Mouse (Mus musculus) intestine, postnatal 0 days (tissue): ENCODE data around the gene Actrt2. TPM values are rescaled to one million over a fixed set of nuclear protein-coding genes. Genes with fewer than 3 reads are reported as not detected.

ENCODE experiments used
- ATAC-seq: fragments of 200-750 bp; cut with Nextera tagmentation; 2 replicates; pipeline ENCODE4 v1.8.0; 2017; ENCODE audit warnings: mild to moderate bottlenecking, moderate TSS enrichment, moderate library complexity
- H3K27ac ChIP-seq: fragments of 300-500 bp; sonication (generic); 2 replicates; pipeline ENCODE4 v1.5.1; 2014; ENCODE audit warnings: mild to moderate bottlenecking, low read depth, low read length, moderate library complexity
- H3K27me3 ChIP-seq: fragments of 300-500 bp; sonication (generic); replicated peaks from 2 replicates; pipeline ENCODE4 v1.6.1; 2014; ENCODE audit warnings: low read length, mixed read lengths; ENCODE audit not compliant: control insufficient read depth, insufficient read depth
- H3K36me3 ChIP-seq: fragments of 300-500 bp; sonication (generic); 2 replicates; pipeline ENCODE4 v1.6.1; 2014; ENCODE audit warnings: mild to moderate bottlenecking, moderate library complexity; ENCODE audit not compliant: control insufficient read depth, insufficient read depth
- H3K4me1 ChIP-seq: fragments of 300-500 bp; sonication (generic); replicated peaks from 2 replicates; pipeline ENCODE4 v1.6.1; 2014; ENCODE audit warnings: antibody characterized with exemption, low read length, mixed read lengths; ENCODE audit not compliant: control insufficient read depth, insufficient read depth
- H3K4me2 ChIP-seq: fragments of 300-500 bp; sonication (generic); replicated peaks from 2 replicates; pipeline ENCODE4 v1.6.1; 2014; ENCODE audit warnings: low read depth, mild to moderate bottlenecking, moderate library complexity
- H3K4me3 ChIP-seq: fragments of 300-500 bp; sonication (generic); 2 replicates; pipeline ENCODE4 v1.5.1; 2014; ENCODE audit warnings: low read depth, low read length
- H3K9ac ChIP-seq: fragments of 300-500 bp; sonication (generic); 2 replicates; pipeline ENCODE4 v1.6.1; 2014; ENCODE audit warnings: mild to moderate bottlenecking, low read depth, low read length
- H3K9me3 ChIP-seq: fragments of 300-500 bp; sonication (generic); 2 replicates; pipeline ENCODE4 v1.6.1; 2016; ENCODE audit warnings: mixed run types; ENCODE audit not compliant: control insufficient read depth
- CTCF ChIP-seq: sonication (generic); IDR thresholded peaks from 2 replicates; pipeline ENCODE4 v1.5.1; 2016; ENCODE audit warnings: low read depth, mild to moderate bottlenecking, control low read depth, antibody characterized with exemption, moderate library complexity
- WGBS: fragments of 180-500 bp; shearing (Covaris S2); extraction: QIAGEN DNeasy Blood & Tissue Kit; methylation state at CpG from one replicate; pipeline ENCODE4 v1.1.7; 2014; 5-methylcytosine and 5-hydroxymethylcytosine counted together
- polyA plus RNA-seq: library from polyadenylated mRNA; unstranded; fragments of >200 nt; fragmentation: Nextera tagmentation; extraction: Ambion mirVana; gene quantifications from 2 replicates; pipeline ENCODE4 v1.2.1, GENCODE M21; 2015

Actrt2 gene
- polyA plus RNA-seq, 1 experiment from 2014 or later, result not detected

- Histone ChIP-seq H3K4me3 (no peak overlapping the region), H3K27me3 (no peaks in the 10 kb centered on the region), H3K4me1 (no peaks in the 10 kb centered on the region), H3K4me2 (no peak overlapping the region), H3K9me3 (no peaks in the 10 kb centered on the region), H3K36me3 (no peaks in the 10 kb centered on the region), H3K9ac (no peak overlapping the region), H3K27ac (no peak overlapping the region)
- TF ChIP-seq CTCF, result no peak
- ATAC-seq, result no peak
Observed at GRCm38 (mm10) chr4:154660025-154660424, 7.6 kb downstream of the Actrt2 start.

- H3K9me3 ChIP-seq, result no peaks in the 10 kb centered on the region
- 80% methylated on average over 15 of the region's 15 CpGs for WGBS
- H3K36me3 ChIP-seq, result no peaks in the 10 kb centered on the region
- no peaks in the 10 kb centered on the region for H3K27me3 ChIP-seq
- ATAC-seq, result no peak
- H3K4me2 ChIP-seq, result no peak overlapping the region
- H3K27ac ChIP-seq, result no peak overlapping the region
- H3K9ac ChIP-seq, result no peak overlapping the region
- H3K4me1 ChIP-seq, result no peaks in the 10 kb centered on the region
- no peak for TF ChIP-seq CTCF
- H3K4me3 ChIP-seq, result no peak overlapping the region
Observed at GRCm38 (mm10) chr4:154655134-154655910, 12.3 kb downstream of the Actrt2 start.

- 26% methylated on average over 5 of the region's 5 CpGs for WGBS
- no peak overlapping the region for H3K4me3 ChIP-seq
- H3K36me3 ChIP-seq, result no peaks in the 10 kb centered on the region
- H3K4me1 ChIP-seq, result no peaks in the 10 kb centered on the region
- H3K27me3 ChIP-seq, result no peaks in the 10 kb centered on the region
- H3K4me2 ChIP-seq, result no peak overlapping the region
- no peak overlapping the region for H3K9ac ChIP-seq
- no peaks in the 10 kb centered on the region for H3K9me3 ChIP-seq
- no peak overlapping the region for H3K27ac ChIP-seq
- no peak for TF ChIP-seq CTCF
- ATAC-seq, result no peak
Observed at GRCm38 (mm10) chr4:154652494-154652893, 15.2 kb downstream of the Actrt2 start.

- TF ChIP-seq CTCF, result no peak
- 85% methylated on average over 19 of the region's 19 CpGs for WGBS
- H3K9ac ChIP-seq, result no peak overlapping the region
- no peak overlapping the region for H3K4me3 ChIP-seq
- ATAC-seq, result no peak
- H3K4me2 ChIP-seq, result no peak overlapping the region
- no peaks in the 10 kb centered on the region for H3K9me3 ChIP-seq
- H3K36me3 ChIP-seq, result no peaks in the 10 kb centered on the region
- no peaks in the 10 kb centered on the region for H3K4me1 ChIP-seq
- H3K27me3 ChIP-seq, result peaks cover 9% of the 10 kb centered on the region
- H3K27ac ChIP-seq, result no peak overlapping the region
Observed at GRCm38 (mm10) chr4:154649083-154649747, 18.5 kb downstream of the Actrt2 start.

- 26% methylated on average over 6 of the region's 6 CpGs for WGBS
- peaks cover 73% of the 10 kb centered on the region for H3K27me3 ChIP-seq
Observed at GRCm38 (mm10) chr4:154642496-154642895, 25.2 kb downstream of the Actrt2 start.

GRCm38 (mm10) chr4:154641296-154642110 is 26.2 kb downstream of the Actrt2 start:
- no peak overlapping the region for H3K9ac ChIP-seq
- ATAC-seq, result no peak
- H3K4me1 ChIP-seq, result no peaks in the 10 kb centered on the region
- no peak overlapping the region for H3K27ac ChIP-seq
- H3K27me3 ChIP-seq, result peaks cover 80% of the 10 kb centered on the region
- no peak for TF ChIP-seq CTCF
- no peaks in the 10 kb centered on the region for H3K36me3 ChIP-seq
- H3K4me2 ChIP-seq, result no peak overlapping the region
- WGBS, result 30% methylated on average over 32 of the region's 32 CpGs
- H3K4me3 ChIP-seq, result no peak overlapping the region
- H3K9me3 ChIP-seq, result no peaks in the 10 kb centered on the region

More at GRCm38 (mm10) chr4:154642496-154642895, 25.2 kb downstream of the Actrt2 start:
- H3K9me3 ChIP-seq, result no peaks in the 10 kb centered on the region
- H3K4me1 ChIP-seq, result no peaks in the 10 kb centered on the region
- no peak for TF ChIP-seq CTCF
- no peak for ATAC-seq
- no peak overlapping the region for H3K4me2 ChIP-seq
- H3K36me3 ChIP-seq, result no peaks in the 10 kb centered on the region
- H3K4me3 ChIP-seq, result no peak overlapping the region
- no peak overlapping the region for H3K9ac ChIP-seq
- H3K27ac ChIP-seq, result no peak overlapping the region
